Mouse (Mus musculus) bone marrow, adult 2 months (tissue): ENCODE measurements around the gene Mfsd14b.

ENCODE experiments used
- CTCF ChIP-seq: fragments of 200-500 bp; IDR thresholded peaks from 2 replicates; pipeline ENCODE4 v1.5.1; 2011; ENCODE audit warnings: low read length, control low read depth; ENCODE audit not compliant: control insufficient read depth, insufficient read depth
- POLR2A ChIP-seq: fragments of 200-500 bp; IDR thresholded peaks from 2 replicates; pipeline ENCODE4 v1.6.1; 2011; ENCODE audit warnings: low read depth, mild to moderate bottlenecking, control low read depth, low read length, borderline replicate concordance; ENCODE audit not compliant: control insufficient read depth

DNA sequence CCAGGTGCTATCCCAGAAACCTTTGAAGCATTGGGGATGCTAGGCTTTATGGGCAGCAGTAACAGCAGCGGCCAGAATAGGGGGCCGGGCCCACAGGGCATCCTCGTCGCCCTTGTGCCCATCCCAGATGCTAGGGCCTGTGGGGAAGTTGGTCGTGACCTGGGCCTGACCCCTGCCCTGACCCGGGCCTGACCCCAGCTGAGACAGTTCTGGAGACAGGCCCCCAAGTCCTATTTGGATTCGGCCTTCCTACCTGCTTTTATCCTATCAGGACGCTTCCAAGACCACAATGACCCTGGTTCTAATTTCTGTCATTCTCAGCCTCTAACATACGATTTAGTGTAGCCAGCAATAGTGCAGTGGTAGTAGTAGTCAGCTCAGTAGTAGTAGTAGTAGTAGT is 60.1 kb downstream of the Mfsd14b start, which contains the start of gene Prss47:
- no peak for TF ChIP-seq CTCF
- no peak for TF ChIP-seq POLR2A
